In genomic region chr12:56698191-56698980, GRCm38 (mm10) we compare ENCODE assay signal across 17 mouse cellular contexts. TPM values are rescaled to one million over a fixed set of nuclear protein-coding genes. Genes with fewer than 3 reads are reported as not detected.
DNase-seq lines count a peak whose midpoint lies in the region; ATAC-seq and TF ChIP-seq lines count a peak whose summit lies in the region.
"Had no signal": no experiment of that assay in that cellular context is flagged by ENCODE, and none has a peak within 500 bp of the region (broad histone marks: within the 10 kb centered on the region; RNA-seq: fewer than 3 reads in every experiment).

No protein-coding gene starts in this region.

- TF ChIP-seq EP300 in stomach, postnatal 0 days (optimal IDR thresholded peaks at IDR 0.05), result no peak

- no peak overlapping the region for H3K4me3 ChIP-seq in hindbrain, embryonic 11.5 days (ENCODE audit: low read depth, low read length)
- no peak overlapping the region for H3K4me3 ChIP-seq in hindbrain, embryonic 16.5 days (ENCODE audit: low read length)
- H3K4me3 ChIP-seq in embryonic facial prominence, embryonic 12.5 days, result peak overlapping the region; percentile 52
- H3K4me3 ChIP-seq in limb, embryonic 13.5 days, result peak overlapping the region; percentile 47
- peak overlapping the region; percentile 6; the same call in 1 of the 2 replicates for H3K4me3 ChIP-seq in stomach, postnatal 0 days (ENCODE audit: low read depth, low read length)
- H3K4me3 ChIP-seq: hindbrain, embryonic 13.5 days; liver, embryonic 15.5 days had no signal

- DNase-seq in hindbrain, embryonic 11.5 days (ENCODE audit: low spot score), result peak; percentile 43
- no peak for DNase-seq in stomach, postnatal 0 days (ENCODE audit: low spot score)
- DNase-seq in cerebellum, adult 11-12 months, result no peak
- DNase-seq in left cerebral cortex, adult 11 months (ENCODE audit: low spot score), result no peak
- DNase-seq: cerebellum, adult 11 months; gastrocnemius, postnatal 10 days; kidney, adult 11 months; kidney, postnatal 14 days; layer of hippocampus, adult 9-11 months; lung, postnatal 14 days had no signal

- 3% methylated on average over 8 of the region's 8 CpGs for WGBS in hindbrain, embryonic 11.5 days
- whole genome bisulfite sequencing in hindbrain, embryonic 16.5 days, result 4% methylated on average over 8 of the region's 8 CpGs
- 5% methylated on average over 8 of the region's 8 CpGs for WGBS in embryonic facial prominence, embryonic 12.5 days
- WGBS in limb, embryonic 13.5 days, result 6% methylated on average over 8 of the region's 8 CpGs
- WGBS in stomach, postnatal 0 days, result 16% methylated on average over 8 of the region's 8 CpGs

- H3K27me3 ChIP-seq in hindbrain, embryonic 11.5 days (ENCODE audit: control insufficient read depth, insufficient read depth, low read length), result peaks cover 86% of the 10 kb centered on the region
- H3K27me3 ChIP-seq in hindbrain, embryonic 16.5 days (replicated peaks; ENCODE audit: control insufficient read depth, insufficient read depth, low read length), result peaks cover 72% of the 10 kb centered on the region
- peaks cover 70% of the 10 kb centered on the region for H3K27me3 ChIP-seq in embryonic facial prominence, embryonic 12.5 days
- H3K27me3 ChIP-seq in limb, embryonic 13.5 days, result peaks cover 84% of the 10 kb centered on the region
- peaks cover 31% of the 10 kb centered on the region; the same call in 1 of the 2 replicates for H3K27me3 ChIP-seq in stomach, postnatal 0 days (ENCODE audit: control insufficient read depth, insufficient read depth, low read length)

- H3K36me3 ChIP-seq in hindbrain, embryonic 11.5 days (ENCODE audit: control insufficient read depth, insufficient read depth, low read length), result no peaks in the 10 kb centered on the region
- H3K36me3 ChIP-seq in hindbrain, embryonic 16.5 days (ENCODE audit: control insufficient read depth, insufficient read depth, low read length), result no peaks in the 10 kb centered on the region
- no peaks in the 10 kb centered on the region for H3K36me3 ChIP-seq in embryonic facial prominence, embryonic 12.5 days
- no peaks in the 10 kb centered on the region for H3K36me3 ChIP-seq in limb, embryonic 13.5 days
- no peaks in the 10 kb centered on the region for H3K36me3 ChIP-seq in stomach, postnatal 0 days (ENCODE audit: control insufficient read depth, insufficient read depth, low read length)
- H3K36me3 ChIP-seq: heart, embryonic 13.5 days; hindbrain, embryonic 13.5 days; liver, embryonic 15.5 days; midbrain, embryonic 10.5 days had no signal

- no peak overlapping the region for H3K4me2 ChIP-seq in hindbrain, embryonic 11.5 days (replicated peaks; ENCODE audit: low read depth, low read length)
- no peak overlapping the region for H3K4me2 ChIP-seq in hindbrain, embryonic 16.5 days (ENCODE audit: low read length)
- H3K4me2 ChIP-seq in embryonic facial prominence, embryonic 12.5 days (replicated peaks), result peak overlapping the region; percentile 55
- H3K4me2 ChIP-seq in limb, embryonic 13.5 days (replicated peaks), result peak overlapping the region; percentile 68
- H3K4me2 ChIP-seq in stomach, postnatal 0 days (replicated peaks; ENCODE audit: low read depth), result no peak overlapping the region
- H3K4me2 ChIP-seq: hindbrain, embryonic 13.5 days; liver, embryonic 15.5 days had no signal

- no peak for TF ChIP-seq CTCF in stomach, postnatal 0 days (IDR thresholded peaks at IDR 0.05; ENCODE audit: low read depth)

- ATAC-seq in hindbrain, embryonic 11.5 days (ENCODE audit: low FRiP score), result no peak
- ATAC-seq in hindbrain, embryonic 16.5 days, result no peak
- no peak for ATAC-seq in embryonic facial prominence, embryonic 12.5 days (ENCODE audit: insufficient number of reproducible peaks, insufficient read depth, low FRiP score, low TSS enrichment)
- no peak for ATAC-seq in limb, embryonic 13.5 days (ENCODE audit: low FRiP score, low read depth)
- ATAC-seq in stomach, postnatal 0 days (ENCODE audit: low FRiP score, low TSS enrichment), result no peak

- no peaks in the 10 kb centered on the region for H3K9me3 ChIP-seq in hindbrain, embryonic 11.5 days (ENCODE audit: control insufficient read depth, low read length)
- no peaks in the 10 kb centered on the region for H3K9me3 ChIP-seq in hindbrain, embryonic 16.5 days (ENCODE audit: control insufficient read depth, low read length)
- no peaks in the 10 kb centered on the region for H3K9me3 ChIP-seq in embryonic facial prominence, embryonic 12.5 days
- no peaks in the 10 kb centered on the region for H3K9me3 ChIP-seq in limb, embryonic 13.5 days
- H3K9me3 ChIP-seq in stomach, postnatal 0 days (ENCODE audit: control insufficient read depth, low read length), result no peaks in the 10 kb centered on the region
- H3K9me3 ChIP-seq: heart, embryonic 13.5 days; hindbrain, embryonic 13.5 days; liver, embryonic 15.5 days; midbrain, embryonic 10.5 days had no signal

- no peak overlapping the region for H3K27ac ChIP-seq in hindbrain, embryonic 11.5 days (ENCODE audit: low read depth, low read length)
- no peak overlapping the region for H3K27ac ChIP-seq in hindbrain, embryonic 16.5 days (ENCODE audit: low read depth, low read length)
- H3K27ac ChIP-seq in embryonic facial prominence, embryonic 12.5 days, result peak overlapping the region; percentile 76; the same call in 1 of the 2 replicates
- no peak overlapping the region for H3K27ac ChIP-seq in limb, embryonic 13.5 days
- H3K27ac ChIP-seq in stomach, postnatal 0 days (replicated peaks), result no peak overlapping the region
- H3K27ac ChIP-seq: heart, embryonic 13.5 days; hindbrain, embryonic 13.5 days; liver, embryonic 15.5 days; midbrain, embryonic 10.5 days had no signal

- H3K4me1 ChIP-seq in hindbrain, embryonic 11.5 days (replicated peaks; ENCODE audit: control insufficient read depth, insufficient read depth, low read length), result no peaks in the 10 kb centered on the region; the same call in 1 of the 2 replicates
- H3K4me1 ChIP-seq in hindbrain, embryonic 16.5 days (ENCODE audit: control insufficient read depth, insufficient read depth, low read depth, low read length), result peaks cover 11% of the 10 kb centered on the region
- H3K4me1 ChIP-seq in embryonic facial prominence, embryonic 12.5 days, result peaks cover 16% of the 10 kb centered on the region
- peaks cover 41% of the 10 kb centered on the region for H3K4me1 ChIP-seq in limb, embryonic 13.5 days
- no peaks in the 10 kb centered on the region for H3K4me1 ChIP-seq in stomach, postnatal 0 days (replicated peaks; ENCODE audit: control insufficient read depth, insufficient read depth)

- no peak overlapping the region for H3K9ac ChIP-seq in hindbrain, embryonic 11.5 days (ENCODE audit: low read depth, low read length)
- no peak overlapping the region for H3K9ac ChIP-seq in hindbrain, embryonic 16.5 days (ENCODE audit: low read depth, low read length)
- H3K9ac ChIP-seq in embryonic facial prominence, embryonic 12.5 days, result peak overlapping the region; percentile 56; the same call in 1 of the 2 replicates
- H3K9ac ChIP-seq in limb, embryonic 13.5 days, result peak overlapping the region; percentile 65; the same call in 1 of the 2 replicates
- no peak overlapping the region for H3K9ac ChIP-seq in stomach, postnatal 0 days (ENCODE audit: low read length)
- H3K9ac ChIP-seq: heart, embryonic 13.5 days; hindbrain, embryonic 13.5 days; liver, embryonic 15.5 days had no signal

RNA-seq across cellular contexts. Expression of gene Pax9, which starts 6.8 kb away (rescaled TPM):
- 1.4 and 2.5 TPM in 2 replicates for polyA plus RNA-seq in hindbrain, embryonic 11.5 days (2014; fragmentation: Nextera tagmentation; extraction: Ambion mirVana)
- polyA plus RNA-seq in hindbrain, embryonic 16.5 days (2015; fragmentation: Nextera tagmentation; extraction: Ambion mirVana), result 0.04 TPM in 1 of 2 replicates, not detected in the other
- polyA plus RNA-seq in embryonic facial prominence, embryonic 12.5 days (2016; fragmentation: Nextera tagmentation; extraction: Ambion mirVana), result 16.3 and 20.0 TPM in 2 replicates
- polyA plus RNA-seq in limb, embryonic 13.5 days (2015; fragmentation: Nextera tagmentation; extraction: Ambion mirVana), result 7.2 and 10.2 TPM in 2 replicates
- 1.0 and 1.3 TPM in 2 replicates for polyA plus RNA-seq in stomach, postnatal 0 days (2015; fragmentation: Nextera tagmentation; extraction: Ambion mirVana)

Comparison
In these comparisons a context has a peak if more than half of its experiments do, and no peak if none do; other contexts are left out.
1. H3K4me2 ChIP-seq: peak in embryonic facial prominence, embryonic 12.5 days (single experiment) and limb, embryonic 13.5 days (single experiment); none in hindbrain, embryonic 11.5 days (single experiment), hindbrain, embryonic 16.5 days (single experiment) and stomach, postnatal 0 days (single experiment).
2. H3K4me3 ChIP-seq: peak in embryonic facial prominence, embryonic 12.5 days (single experiment), limb, embryonic 13.5 days (single experiment) and stomach, postnatal 0 days (single experiment); none in hindbrain, embryonic 11.5 days (single experiment) and hindbrain, embryonic 16.5 days (single experiment).
3. H3K9ac ChIP-seq: peak in embryonic facial prominence, embryonic 12.5 days (single experiment) and limb, embryonic 13.5 days (single experiment); none in hindbrain, embryonic 11.5 days (single experiment), hindbrain, embryonic 16.5 days (single experiment) and stomach, postnatal 0 days (single experiment).